9 mouse cellular contexts compared by ENCODE assay signal in genomic region chr2:30251417-30252104, GRCm38 (mm10). TPM values are rescaled to one million over a fixed set of nuclear protein-coding genes. Genes with fewer than 3 reads are reported as not detected.
A peak's percentile ranks its signal among the peaks of the same experiment; 100 is the strongest.
DNase-seq lines count a peak whose midpoint lies in the region; ATAC-seq lines count a peak whose summit lies in the region.
"Had no signal": no experiment of that assay in that cellular context is flagged by ENCODE, and none has a peak within 500 bp of the region (broad histone marks: within the 10 kb centered on the region; RNA-seq: fewer than 3 reads in every experiment).

No protein-coding gene starts in this region.

- 70% methylated on average over 5 of the region's 5 CpGs for WGBS in kidney, embryonic 14.5 days
- WGBS in kidney, embryonic 16.5 days, result 72% methylated on average over 5 of the region's 5 CpGs

- peak overlapping the region; percentile 77 for H3K27ac ChIP-seq in kidney, embryonic 14.5 days (ENCODE audit: low read depth, low read length)
- peak overlapping the region; percentile 66 for H3K27ac ChIP-seq in kidney, embryonic 16.5 days (ENCODE audit: low read length)

- peak; percentile 80 for ATAC-seq in kidney, embryonic 14.5 days (ENCODE audit: low FRiP score, low TSS enrichment)
- peak; percentile 88 for ATAC-seq in kidney, embryonic 16.5 days (ENCODE audit: low FRiP score, low TSS enrichment)

- H3K9ac ChIP-seq in kidney, embryonic 14.5 days (ENCODE audit: low read depth, low read length), result 0 out of 2 replicates have a peak overlapping the region, but pooled peaks have one; percentile 7
- H3K9ac ChIP-seq in kidney, embryonic 16.5 days (replicated peaks; ENCODE audit: low read length), result no peak overlapping the region

- 0 out of 2 replicates have a peak, but pooled peaks cover 5% of the 10 kb centered on the region for H3K4me1 ChIP-seq in kidney, embryonic 14.5 days (ENCODE audit: control insufficient read depth, insufficient read depth, low read length)
- H3K4me1 ChIP-seq in kidney, embryonic 16.5 days (ENCODE audit: insufficient read depth, low read length), result peaks cover 4% of the 10 kb centered on the region

- H3K4me3 ChIP-seq in kidney, embryonic 14.5 days (ENCODE audit: low read length), result no peak overlapping the region
- no peak overlapping the region for H3K4me3 ChIP-seq in kidney, embryonic 16.5 days (ENCODE audit: low read length)

- H3K9me3 ChIP-seq in kidney, embryonic 14.5 days (ENCODE audit: control insufficient read depth, low read length), result no peaks in the 10 kb centered on the region
- no peaks in the 10 kb centered on the region for H3K9me3 ChIP-seq in kidney, embryonic 16.5 days (ENCODE audit: low read length)

- DNase-seq in kidney, adult 9 months, result no peak
- DNase-seq in c-Kit-positive CD71-positive TER-119-negative erythroid progenitor cells, embryonic 14.5 days (ENCODE audit: low read depth), result peak; percentile 39
- peak; percentile 19 to 35 for DNase-seq in monocyte, adult 2 months (ENCODE audit: low read depth in 1 of 2, low spot score in 2 of 2)
- no peak for DNase-seq in right cerebral cortex, adult 18-20 months
- no peak for DNase-seq in retina, postnatal 1 day
- DNase-seq in layer of hippocampus, adult 9-11 months, result no peak

- peaks cover 50% of the 10 kb centered on the region for H3K36me3 ChIP-seq in kidney, embryonic 14.5 days (ENCODE audit: control insufficient read depth, insufficient read depth, low read length)
- peaks cover 21% of the 10 kb centered on the region for H3K36me3 ChIP-seq in kidney, embryonic 16.5 days (ENCODE audit: insufficient read depth, low read length)

- no peaks in the 10 kb centered on the region for H3K27me3 ChIP-seq in kidney, embryonic 14.5 days (ENCODE audit: control insufficient read depth, insufficient read depth, low read length)
- H3K27me3 ChIP-seq in kidney, embryonic 16.5 days (ENCODE audit: insufficient read depth, low read length), result no peaks in the 10 kb centered on the region

- no peak overlapping the region for H3K4me2 ChIP-seq in kidney, embryonic 14.5 days (replicated peaks; ENCODE audit: low read depth, low read length)
- H3K4me2 ChIP-seq in kidney, embryonic 16.5 days (replicated peaks; ENCODE audit: low read depth, low read length), result no peak overlapping the region

RNA-seq across cellular contexts. Expression of gene Gm28035, which starts 11.2 kb away (rescaled TPM):
- polyA plus RNA-seq in kidney, embryonic 14.5 days (2014; fragmentation: Nextera tagmentation; extraction: Ambion mirVana), result 0.07 and 0.26 TPM in 2 replicates
- polyA plus RNA-seq in kidney, embryonic 16.5 days (2015; fragmentation: Nextera tagmentation; extraction: Ambion mirVana), result 0.45 TPM in 2 replicates

RNA-seq across cellular contexts. Expression of gene Lrrc8a, which starts 14.0 kb away (rescaled TPM):
- polyA plus RNA-seq in kidney, embryonic 14.5 days (2014; fragmentation: Nextera tagmentation; extraction: Ambion mirVana), result 49.4 and 51.1 TPM in 2 replicates
- polyA plus RNA-seq in kidney, embryonic 16.5 days (2015; fragmentation: Nextera tagmentation; extraction: Ambion mirVana), result 43.8 and 46.2 TPM in 2 replicates

RNA-seq across cellular contexts. Expression of gene Phyhd1, which starts 14.4 kb away (rescaled TPM):
- polyA plus RNA-seq in kidney, embryonic 14.5 days (2014; fragmentation: Nextera tagmentation; extraction: Ambion mirVana), result 7.7 and 11.5 TPM in 2 replicates
- 15.8 and 16.0 TPM in 2 replicates for polyA plus RNA-seq in kidney, embryonic 16.5 days (2015; fragmentation: Nextera tagmentation; extraction: Ambion mirVana)

RNA-seq across cellular contexts. Expression of gene Gm28038, which starts 29.3 kb away (rescaled TPM):
- not detected in 2 replicates for polyA plus RNA-seq in kidney, embryonic 14.5 days (2014; fragmentation: Nextera tagmentation; extraction: Ambion mirVana)
- not detected in 2 replicates for polyA plus RNA-seq in kidney, embryonic 16.5 days (2015; fragmentation: Nextera tagmentation; extraction: Ambion mirVana)
- polyA plus RNA-seq: cortical plate, adult 2 months had no signal

RNA-seq across cellular contexts. Expression of gene Dolk, which starts 34.6 kb away (rescaled TPM):
- 25.2 and 34.4 TPM in 2 replicates for polyA plus RNA-seq in kidney, embryonic 14.5 days (2014; fragmentation: Nextera tagmentation; extraction: Ambion mirVana)
- polyA plus RNA-seq in kidney, embryonic 16.5 days (2015; fragmentation: Nextera tagmentation; extraction: Ambion mirVana), result 42.6 and 44.2 TPM in 2 replicates

Comparison
In these comparisons a context has a peak if more than half of its experiments do, and no peak if none do; other contexts are left out.
1. DNase-seq: peak in c-Kit-positive CD71-positive TER-119-negative erythroid progenitor cells, embryonic 14.5 days (single experiment) and monocyte, adult 2 months (2 of 2); none in kidney, adult 9 months (single experiment), right cerebral cortex, adult 18-20 months (single experiment), retina, postnatal 1 day (single experiment) and layer of hippocampus, adult 9-11 months (single experiment).